Mouse (Mus musculus): ENCODE measurements at regions not wholly inside any gene's neighbourhood (a gene's known extent, or its start where the extent isn't known, plus 50 kb on each side); places are given as distances from the start of the nearest gene placed in this dataset.
A peak's percentile ranks its signal among the peaks of the same experiment; 100 is the strongest.

GRCm38 (mm10) chr2:72777330-72777729 lies 202.9 kb downstream of the Sp3 start:
- TF ChIP-seq ZMIZ1 (IDR thresholded peaks at IDR 0.05; ENCODE audit: low read depth, low read length) (no peak), ZNF384 (IDR thresholded peaks at IDR 0.05; ENCODE audit: low read depth, low read length) (no peak), EP300 (IDR thresholded peaks at IDR 0.05; ENCODE audit: low read depth in 1 of 2, low read length in 2 of 2) (no peak), POLR2AphosphoS2 (IDR thresholded peaks at IDR 0.05; ENCODE audit: low read length) (no peak), MYB (IDR thresholded peaks at IDR 0.05; ENCODE audit: low read depth, low read length) (no peak), POLR2A (IDR thresholded peaks at IDR 0.05; ENCODE audit: control insufficient read depth in 1 of 2, insufficient read depth in 1 of 2, low read depth in 1 of 2, low read length in 2 of 2, poor library complexity in 1 of 2) (no peak), SMC3 (IDR thresholded peaks at IDR 0.05; ENCODE audit: low read depth, low read length) (peak; percentile 67)

Measured in MEL (cell line).